Mouse (Mus musculus): ENCODE data around the gene Rbpms2. TPM values are rescaled to one million over a fixed set of nuclear protein-coding genes. Genes with fewer than 3 reads are reported as not detected.

The Rbpms2 gene
- polyA plus RNA-seq, 2 experiments, result 10.3 to 19.3 TPM

DNA sequence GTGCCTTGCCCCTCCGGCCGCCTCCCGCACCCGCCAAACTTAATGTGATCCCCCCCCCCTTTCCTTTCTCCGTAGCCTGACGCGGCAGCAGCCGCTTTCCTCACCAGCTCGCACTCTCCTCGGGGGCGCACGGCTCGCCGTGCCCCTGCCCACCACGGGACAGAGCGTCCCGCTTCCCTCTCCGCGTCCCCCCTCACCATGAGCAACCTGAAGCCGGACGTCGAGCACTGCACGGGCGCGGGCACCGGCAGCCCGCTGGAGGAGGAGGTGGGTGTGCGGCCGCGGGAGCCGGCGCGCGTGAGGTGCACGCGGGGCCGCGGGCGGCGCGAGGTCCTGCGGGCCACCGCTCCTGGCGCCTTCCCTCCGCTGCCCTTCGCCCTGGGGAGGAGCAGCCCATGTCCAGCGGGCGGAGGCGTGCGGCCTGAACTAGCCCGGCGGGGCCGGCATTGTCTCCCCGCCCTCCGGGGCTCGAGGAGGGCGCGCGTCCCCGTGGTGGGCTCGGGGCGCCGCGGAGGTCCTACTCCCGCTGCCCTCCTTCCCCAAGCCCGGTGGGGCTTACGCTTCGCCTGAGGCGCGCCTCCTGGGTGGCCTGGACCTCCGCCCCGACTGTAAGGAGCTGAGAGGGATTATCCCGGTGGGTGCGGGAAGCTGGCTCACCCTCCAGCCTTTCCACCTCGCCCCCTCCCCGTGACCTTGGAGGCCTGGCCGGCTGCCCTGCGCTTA lies 1.3 kb downstream of the Rbpms2 start:
- peak overlapping the region; percentile 72 for H3K9ac ChIP-seq (ENCODE audit: low read depth, low read length, severe bottlenecking)
- peaks cover 8% of the 10 kb centered on the region; the same call in 1 of the 2 replicates for H3K4me1 ChIP-seq (ENCODE audit: control insufficient read depth, insufficient read depth, low read length)
- H3K9me3 ChIP-seq (ENCODE audit: control insufficient read depth, low read length), result no peaks in the 10 kb centered on the region
- no peaks in the 10 kb centered on the region for H3K36me3 ChIP-seq (ENCODE audit: control insufficient read depth, insufficient read depth, low read length)
- peak overlapping the region; percentile 78 for H3K4me3 ChIP-seq (replicated peaks; ENCODE audit: low read length)
- WGBS, result under 1% methylated on average over 43 of the region's 78 CpGs
- H3K27ac ChIP-seq (replicated peaks; ENCODE audit: low read depth, low read length), result no peak overlapping the region
- no peak for TF ChIP-seq POLR2A (IDR thresholded peaks at IDR 0.05; ENCODE audit: borderline replicate concordance, extremely low read depth, insufficient read depth, insufficient read length)
- H3K27me3 ChIP-seq (ENCODE audit: control insufficient read depth, insufficient read depth, low read length), result peaks cover 15% of the 10 kb centered on the region; the same call in 1 of the 2 replicates
- peak overlapping the region; percentile 97 for H3K4me2 ChIP-seq (replicated peaks; ENCODE audit: low read depth, low read length, severe bottlenecking)
- ATAC-seq (ENCODE audit: low FRiP score, low read depth) (peak; percentile 61; the same call in 1 of the 2 replicates), DNase-seq (ENCODE audit: low spot score) (no peak)

DNA sequence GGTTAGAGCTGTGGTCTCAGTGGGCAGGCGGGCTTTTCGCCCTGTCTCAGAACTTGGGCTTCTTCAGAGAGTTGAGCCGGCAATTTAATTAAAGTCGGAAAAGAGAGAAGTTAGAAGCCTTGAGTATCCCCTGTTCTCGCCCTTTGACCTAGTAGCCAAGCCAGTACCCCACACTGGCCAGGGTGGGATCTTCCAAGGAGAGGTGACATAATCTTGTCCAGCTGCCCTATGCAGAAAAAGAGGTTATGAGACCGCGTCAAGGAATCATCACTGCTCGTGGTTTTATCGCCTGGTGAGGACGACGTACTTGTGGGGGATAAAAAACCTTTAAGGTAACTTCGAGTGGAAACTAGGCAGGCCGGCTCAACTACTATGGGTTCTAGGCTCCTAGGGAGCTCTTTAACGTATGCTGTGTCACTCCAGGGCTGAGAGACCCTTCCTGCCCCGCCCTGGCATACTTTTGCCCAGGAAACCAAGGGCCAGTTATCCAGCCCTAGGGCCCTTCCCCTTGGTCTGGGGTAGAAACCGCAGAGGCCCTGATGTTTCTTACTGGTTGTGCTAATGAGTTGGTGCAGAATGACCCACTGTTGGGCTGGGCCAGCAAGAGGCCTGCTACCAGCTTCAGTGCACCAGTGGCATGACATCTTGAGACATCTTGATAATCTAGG lies 2.0 kb downstream of the Rbpms2 start:
- ATAC-seq (ENCODE audit: low FRiP score, low read depth), result no peak
- 14% methylated on average over 16 of the region's 16 CpGs for WGBS

GRCm38 (mm10) chr9:65635766-65636165 lies 6.3 kb downstream of the Rbpms2 start:
- no peaks in the 10 kb centered on the region for H3K9me3 ChIP-seq (ENCODE audit: control insufficient read depth, low read length)
- H3K4me1 ChIP-seq (ENCODE audit: control insufficient read depth, insufficient read depth, low read length), result peaks cover 4% of the 10 kb centered on the region
- no peak for TF ChIP-seq POLR2A (IDR thresholded peaks at IDR 0.05; ENCODE audit: borderline replicate concordance, extremely low read depth, insufficient read depth, insufficient read length)
- H3K36me3 ChIP-seq (ENCODE audit: control insufficient read depth, insufficient read depth, low read length), result no peaks in the 10 kb centered on the region
- H3K4me2 ChIP-seq (replicated peaks; ENCODE audit: low read depth, low read length, severe bottlenecking), result no peak overlapping the region
- no peak overlapping the region for H3K27ac ChIP-seq (replicated peaks; ENCODE audit: low read depth, low read length)
- ATAC-seq (ENCODE audit: low FRiP score, low read depth) (no peak), DNase-seq (ENCODE audit: low spot score) (no peak)
- no peak overlapping the region for H3K9ac ChIP-seq (ENCODE audit: low read depth, low read length, severe bottlenecking)
- H3K27me3 ChIP-seq (ENCODE audit: control insufficient read depth, insufficient read depth, low read length), result no peaks in the 10 kb centered on the region
- H3K4me3 ChIP-seq (replicated peaks; ENCODE audit: low read length), result no peak overlapping the region
- WGBS, result 90% methylated on average over 1 of the region's 1 CpGs

More for the DNA sequence above, 2.0 kb downstream of the Rbpms2 start:
- TF ChIP-seq POLR2A (IDR thresholded peaks at IDR 0.05; ENCODE audit: borderline replicate concordance, extremely low read depth, insufficient read depth, insufficient read length), result no peak
- Histone ChIP-seq H3K4me3 (replicated peaks; ENCODE audit: low read length) (peak overlapping the region; percentile 78), H3K36me3 (ENCODE audit: control insufficient read depth, insufficient read depth, low read length) (no peaks in the 10 kb centered on the region), H3K9ac (ENCODE audit: low read depth, low read length, severe bottlenecking) (peak overlapping the region; percentile 72), H3K9me3 (ENCODE audit: control insufficient read depth, low read length) (no peaks in the 10 kb centered on the region), H3K27me3 (ENCODE audit: control insufficient read depth, insufficient read depth, low read length) (peaks cover 15% of the 10 kb centered on the region; the same call in 1 of the 2 replicates), H3K4me1 (ENCODE audit: control insufficient read depth, insufficient read depth, low read length) (peaks cover 8% of the 10 kb centered on the region; the same call in 1 of the 2 replicates), H3K27ac (replicated peaks; ENCODE audit: low read depth, low read length) (no peak overlapping the region), H3K4me2 (replicated peaks; ENCODE audit: low read depth, low read length, severe bottlenecking) (peak overlapping the region; percentile 97)
- DNase-seq (ENCODE audit: low spot score), result no peak

GRCm38 (mm10) chr9:65636926-65637325 lies 7.5 kb downstream of the Rbpms2 start:
- H3K36me3 ChIP-seq (ENCODE audit: control insufficient read depth, insufficient read depth, low read length), result no peaks in the 10 kb centered on the region
- DNase-seq (ENCODE audit: low spot score), result no peak
- no peaks in the 10 kb centered on the region for H3K9me3 ChIP-seq (ENCODE audit: control insufficient read depth, low read length)
- no peak overlapping the region for H3K27ac ChIP-seq (replicated peaks; ENCODE audit: low read depth, low read length)
- TF ChIP-seq POLR2A (IDR thresholded peaks at IDR 0.05; ENCODE audit: borderline replicate concordance, extremely low read depth, insufficient read depth, insufficient read length), result no peak
- H3K4me1 ChIP-seq (ENCODE audit: control insufficient read depth, insufficient read depth, low read length), result peaks cover 12% of the 10 kb centered on the region
- no peak for ATAC-seq (ENCODE audit: low FRiP score, low read depth)
- H3K4me3 ChIP-seq (replicated peaks; ENCODE audit: low read length), result no peak overlapping the region
- H3K27me3 ChIP-seq (ENCODE audit: control insufficient read depth, insufficient read depth, low read length), result no peaks in the 10 kb centered on the region
- WGBS, result 87% methylated on average over 4 of the region's 4 CpGs
- no peak overlapping the region for H3K4me2 ChIP-seq (replicated peaks; ENCODE audit: low read depth, low read length, severe bottlenecking)
- H3K9ac ChIP-seq (ENCODE audit: low read depth, low read length, severe bottlenecking), result no peak overlapping the region

GRCm38 (mm10) chr9:65639065-65639464 lies 9.6 kb downstream of the Rbpms2 start:
- DNase-seq (ENCODE audit: low spot score) (no peak), ATAC-seq (ENCODE audit: low FRiP score, low read depth) (no peak)
- Histone ChIP-seq H3K4me3 (replicated peaks; ENCODE audit: low read length) (no peak overlapping the region), H3K36me3 (ENCODE audit: control insufficient read depth, insufficient read depth, low read length) (no peaks in the 10 kb centered on the region), H3K4me2 (replicated peaks; ENCODE audit: low read depth, low read length, severe bottlenecking) (no peak overlapping the region), H3K9ac (ENCODE audit: low read depth, low read length, severe bottlenecking) (no peak overlapping the region), H3K27me3 (ENCODE audit: control insufficient read depth, insufficient read depth, low read length) (no peaks in the 10 kb centered on the region), H3K9me3 (ENCODE audit: control insufficient read depth, low read length) (no peaks in the 10 kb centered on the region), H3K27ac (replicated peaks; ENCODE audit: low read depth, low read length) (no peak overlapping the region), H3K4me1 (ENCODE audit: control insufficient read depth, insufficient read depth, low read length) (peaks cover 13% of the 10 kb centered on the region)
- WGBS, result 38% methylated on average over 5 of the region's 5 CpGs
- TF ChIP-seq POLR2A (IDR thresholded peaks at IDR 0.05; ENCODE audit: borderline replicate concordance, extremely low read depth, insufficient read depth, insufficient read length), result no peak

Measured in limb, embryonic 14.5 days (tissue).